Mouse (Mus musculus) heart, adult 8-10 months (tissue): ENCODE results near the gene Scd3. TPM values are rescaled to one million over a fixed set of nuclear protein-coding genes. Genes with fewer than 3 reads are reported as not detected.
A peak's percentile ranks its signal among the peaks of the same experiment; 100 is the strongest.

Experiments
- DNase-seq: peaks from one replicate; pipeline ENCODE4 v3.0.0; 2022; ENCODE audit warnings: low spot score
- total RNA-seq, 4 experiments: library from RNA; stranded (reverse); gene quantifications; 2 replicates each; pipeline ENCODE4 v1.2.4; 2022

The Scd3 gene
- total RNA-seq, result under 1 TPM in 2 of 4 experiments, not detected in 2; 0.19 to 0.35 TPM

DNA sequence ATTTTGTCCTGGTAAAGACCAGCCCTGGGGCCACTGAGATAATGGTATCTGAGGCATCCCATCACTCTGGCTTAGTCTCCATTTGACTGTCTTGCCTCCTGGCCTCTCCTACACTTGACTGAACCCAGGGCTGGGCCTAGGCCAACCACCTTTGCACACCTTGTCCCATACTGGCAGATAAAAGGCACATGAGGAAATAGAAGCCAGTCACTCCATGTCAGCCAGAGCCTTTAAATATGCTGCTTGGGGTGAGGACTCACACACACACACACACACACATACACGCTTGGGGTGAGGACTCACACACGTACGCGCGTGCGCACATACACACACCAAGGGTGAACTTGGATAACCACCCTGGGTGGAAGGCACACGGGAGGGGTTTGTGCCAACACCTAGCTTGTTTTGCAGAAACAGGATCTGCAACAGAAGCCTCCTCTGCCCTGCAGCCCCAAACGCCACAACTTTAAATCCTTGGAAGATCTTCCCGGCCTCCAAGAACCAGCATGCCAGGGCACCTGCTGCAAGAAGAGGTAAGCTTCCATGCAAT, at the start of gene Scd3:
Gene Scd3, plus strand, starts transcription at position 255 of the 550 bp plus-strand sequence.
- no peak for DNase-seq

DNA sequence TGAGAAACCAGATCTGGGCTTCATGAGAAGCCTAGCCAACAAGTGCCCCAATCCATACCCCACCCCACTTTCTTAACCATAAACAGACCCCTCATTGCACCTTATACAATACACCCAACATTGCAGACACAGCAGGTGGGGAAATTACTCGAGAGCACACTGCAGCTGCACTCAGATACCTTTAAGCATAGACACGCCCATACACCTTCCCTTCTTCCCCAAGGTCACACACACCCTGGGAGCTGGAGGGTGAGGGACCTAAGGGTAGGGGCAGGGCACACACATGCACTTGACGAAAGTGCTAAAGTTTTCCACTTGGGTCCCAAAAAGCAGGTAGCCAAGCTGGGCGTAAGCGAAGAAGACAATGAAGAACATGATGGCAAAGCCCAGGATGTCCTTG, 49.3 kb upstream of the Scd3 start:
- DNase-seq, result no peak

- no peak for DNase-seq
These were observed 46.1 kb upstream of the Scd3 start for GRCm38 (mm10) chr19:44157005-44157404.

DNA sequence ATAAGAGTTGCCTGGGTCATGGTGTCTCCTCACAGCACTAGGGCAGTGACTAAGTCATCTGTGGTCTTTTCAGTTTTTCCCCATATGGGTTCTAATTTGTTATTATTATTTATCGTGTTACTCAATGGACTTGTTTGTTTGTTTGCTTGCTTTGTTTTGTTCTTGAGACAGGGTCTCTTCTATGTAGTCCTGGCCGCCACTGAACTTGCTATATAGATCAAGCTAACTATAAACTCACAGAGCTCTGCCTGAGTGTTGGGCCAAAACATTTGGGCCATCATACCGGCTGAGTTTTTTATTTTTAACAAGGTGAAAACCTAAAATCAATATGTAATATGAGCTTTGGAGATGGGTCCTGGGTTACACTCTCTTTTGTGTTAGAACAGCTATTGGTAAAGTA, 43.7 kb upstream of the Scd3 start:
- no peak for DNase-seq

DNA sequence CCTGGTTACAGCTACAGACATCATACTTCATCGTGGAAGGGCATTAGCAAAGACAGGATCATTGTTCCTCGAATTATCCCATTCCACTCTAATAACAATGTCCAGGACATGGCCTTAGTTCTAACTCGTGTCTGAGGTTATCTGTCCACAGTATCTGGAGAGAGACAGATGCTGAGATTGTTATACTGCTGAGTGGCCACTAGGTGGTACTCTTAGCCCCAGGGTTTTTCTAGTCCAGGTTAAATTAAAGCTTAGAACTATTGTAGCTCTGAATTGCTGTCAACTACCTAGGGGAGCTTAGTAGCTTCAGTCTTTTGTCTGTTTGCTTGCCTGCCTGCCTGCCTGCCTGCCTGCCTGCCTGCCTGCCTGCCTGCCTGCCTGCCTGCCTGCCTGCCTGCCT, 41.6 kb upstream of the Scd3 start:
- no peak for DNase-seq

DNA sequence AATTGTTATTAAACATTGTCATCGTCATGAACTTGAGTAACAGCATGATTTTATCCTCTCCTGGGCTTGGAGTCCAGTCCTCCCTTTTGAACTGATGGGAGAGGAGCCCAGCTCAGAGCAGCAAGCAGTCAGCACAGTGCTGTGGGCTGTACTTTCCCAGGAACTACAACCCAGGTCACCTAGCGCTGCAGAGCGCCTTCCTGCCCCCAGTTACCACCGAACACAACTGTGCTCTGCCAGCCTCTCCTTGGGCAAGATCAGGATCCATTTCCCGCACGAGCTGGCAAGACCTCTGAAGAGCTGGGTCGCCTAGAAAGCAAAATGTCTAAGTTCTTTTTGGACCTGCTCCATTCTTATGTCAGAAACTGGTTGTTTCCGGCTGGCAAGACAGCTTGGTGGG, 28.2 kb upstream of the Scd3 start:
- no peak for DNase-seq

- DNase-seq, result no peak
These were observed 26.3 kb upstream of the Scd3 start for GRCm38 (mm10) chr19:44176741-44177140.

GRCm38 (mm10) chr19:44180502-44180901, 22.6 kb upstream of the Scd3 start:
- DNase-seq, result no peak

DNA sequence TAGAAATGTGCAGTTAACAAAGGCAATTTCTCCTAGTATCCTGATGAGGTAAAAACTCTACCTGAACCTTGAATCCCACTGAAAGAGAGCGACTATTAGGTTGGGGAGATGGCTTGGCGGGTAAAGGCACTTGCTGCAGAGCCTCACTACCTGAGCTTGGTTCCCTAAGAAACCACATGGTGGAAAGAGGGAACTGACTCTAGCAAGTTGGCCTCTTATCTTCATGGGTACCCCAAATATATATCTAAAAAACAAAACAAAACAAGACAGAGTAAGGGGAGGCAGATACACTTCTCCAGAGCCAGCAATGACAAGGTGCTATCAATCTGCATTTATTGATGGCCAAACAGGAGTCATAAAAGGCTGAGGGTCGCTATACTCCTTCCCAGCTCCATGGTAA, 19.1 kb upstream of the Scd3 start:
- no peak for DNase-seq

- DNase-seq, result no peak
These were observed 14.0 kb upstream of the Scd3 start for GRCm38 (mm10) chr19:44189056-44189455.

DNA sequence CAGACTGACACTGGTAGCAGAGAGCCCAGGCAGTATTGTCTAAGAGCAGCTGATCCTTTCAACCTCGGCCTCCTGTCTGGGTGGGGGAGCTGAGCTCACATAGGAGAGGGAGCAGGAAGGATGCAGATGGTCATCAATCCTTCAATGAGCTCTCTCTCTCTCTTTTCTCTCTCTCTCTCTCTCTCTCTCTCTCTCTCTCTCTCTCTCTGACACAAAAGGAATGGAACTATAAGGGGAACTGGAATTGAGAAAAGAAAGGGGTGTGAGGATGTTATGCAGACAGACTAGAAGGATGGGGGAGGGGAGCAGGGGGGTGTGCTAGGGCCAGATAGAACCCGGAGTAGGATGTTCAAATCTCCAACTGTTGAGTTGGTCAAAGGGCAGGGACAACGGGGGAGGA, 10.7 kb upstream of the Scd3 start, which contains the start of gene Pkd2l1:
Gene Pkd2l1, minus strand, starts transcription at position 101 of the 400 bp plus-strand sequence.
- DNase-seq, result no peak

GRCm38 (mm10) chr19:44193906-44194305, 9.2 kb upstream of the Scd3 start:
- DNase-seq, result peak; percentile 5

- DNase-seq, result peak; percentile 50
These were observed 7.9 kb upstream of the Scd3 start for GRCm38 (mm10) chr19:44195138-44195537.

DNA sequence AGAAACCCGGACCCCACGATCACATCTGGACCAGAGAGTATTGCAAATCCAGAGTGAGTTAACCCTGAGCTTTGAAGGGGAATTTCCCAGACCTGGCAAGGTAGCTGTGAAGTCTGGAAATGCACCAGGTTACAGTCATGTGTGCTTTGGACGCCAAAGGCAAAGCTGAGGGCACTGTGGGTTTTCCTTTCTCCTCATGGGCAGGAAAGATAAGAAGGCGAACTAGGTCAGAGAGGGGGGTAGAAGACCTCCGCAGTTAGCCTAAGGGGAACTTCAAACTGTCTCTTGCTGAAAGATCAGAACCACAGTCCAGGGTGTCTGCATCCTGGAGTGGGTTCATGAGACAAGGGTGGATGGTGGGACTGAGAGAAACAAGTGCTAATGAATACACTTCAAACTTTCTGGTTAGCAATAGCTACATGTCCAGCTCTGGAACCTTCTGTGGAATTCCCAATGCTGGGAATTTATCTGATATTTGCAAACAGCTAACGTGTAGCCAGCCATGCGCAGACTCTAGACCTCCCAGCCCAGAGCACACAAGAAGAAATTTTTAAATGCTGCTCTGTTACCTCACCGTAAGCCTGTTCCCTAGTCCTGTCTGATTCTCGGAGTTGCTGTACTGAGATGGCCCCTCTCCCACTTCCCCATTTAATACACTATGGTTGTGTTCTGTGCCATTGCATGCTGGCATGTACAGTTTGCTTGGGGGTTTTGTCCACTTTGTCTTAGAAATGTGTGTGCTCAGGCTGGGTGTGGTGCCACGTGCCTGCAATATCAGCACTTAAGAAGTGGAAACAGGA, 5.8 kb upstream of the Scd3 start:
- no peak for DNase-seq

GRCm38 (mm10) chr19:44198494-44198893, 4.6 kb upstream of the Scd3 start:
- no peak for DNase-seq

- DNase-seq, result no peak
These were observed 4.1 kb upstream of the Scd3 start for GRCm38 (mm10) chr19:44198964-44199363.

DNA sequence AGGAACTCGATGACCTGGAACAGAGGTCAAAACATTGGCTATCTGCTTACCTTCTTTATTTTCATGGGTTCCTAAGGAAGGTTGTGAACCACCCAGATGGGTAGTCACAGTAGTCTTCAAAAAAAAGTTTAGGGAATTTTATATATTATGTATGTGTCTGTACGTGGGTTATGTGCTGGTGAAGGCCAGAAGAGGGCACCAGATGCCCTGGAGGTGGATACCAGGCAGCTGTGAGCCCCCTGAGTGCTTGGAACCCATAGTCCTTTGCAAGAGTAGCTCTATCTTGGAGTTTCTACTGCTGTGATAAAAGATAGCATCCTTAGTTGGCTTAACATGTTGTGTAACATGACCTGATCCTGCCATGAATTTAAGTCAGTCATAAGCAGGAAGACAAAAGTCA, 4.0 kb downstream of the Scd3 start:
- DNase-seq, result no peak

DNA sequence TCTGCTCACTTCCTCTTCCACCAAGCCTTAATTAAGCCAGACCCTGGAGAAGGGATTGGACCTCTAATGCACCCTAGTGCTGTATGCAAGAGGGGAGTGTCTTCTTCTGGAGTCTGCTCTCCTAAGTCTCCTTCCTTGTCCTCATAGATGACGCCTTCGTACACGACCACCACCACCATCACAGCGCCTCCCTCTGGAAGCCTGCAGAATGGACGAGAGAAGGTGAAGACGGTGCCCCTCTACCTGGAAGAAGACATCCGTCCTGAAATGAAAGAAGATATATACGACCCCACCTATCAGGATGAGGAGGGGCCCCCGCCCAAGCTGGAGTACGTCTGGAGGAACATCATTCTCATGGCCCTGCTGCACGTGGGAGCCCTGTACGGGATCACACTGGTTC, 12.2 kb downstream of the Scd3 start:
- DNase-seq, result no peak

GRCm38 (mm10) chr19:44217958-44218525, 15.0 kb downstream of the Scd3 start:
- DNase-seq, result no peak

GRCm38 (mm10) chr19:44225728-44226127, 22.7 kb downstream of the Scd3 start:
- DNase-seq, result no peak

- no peak for DNase-seq
These were observed 26.7 kb downstream of the Scd3 start for GRCm38 (mm10) chr19:44229776-44230175.

- no peak for DNase-seq
These were observed 27.1 kb downstream of the Scd3 start for GRCm38 (mm10) chr19:44230212-44230611.

GRCm38 (mm10) chr19:44231608-44232151, 28.6 kb downstream of the Scd3 start:
- DNase-seq, result no peak
